Mouse (Mus musculus) cerebellum, adult 2 months (tissue): ENCODE results near the gene Gpr65.

ENCODE experiments used
- CTCF ChIP-seq: fragments of 200-500 bp; IDR thresholded peaks from 2 replicates; pipeline ENCODE4 v1.5.1; 2011; ENCODE audit warnings: low read depth, mild to moderate bottlenecking, control low read depth, low read length, moderate library complexity, borderline replicate concordance; ENCODE audit not compliant: insufficient read depth
- POLR2A ChIP-seq: fragments of 200-500 bp; IDR thresholded peaks from 2 replicates; pipeline ENCODE4 v1.6.1; 2011; ENCODE audit warnings: low read length, control low read depth, borderline replicate concordance; ENCODE audit not compliant: insufficient read depth

DNA sequence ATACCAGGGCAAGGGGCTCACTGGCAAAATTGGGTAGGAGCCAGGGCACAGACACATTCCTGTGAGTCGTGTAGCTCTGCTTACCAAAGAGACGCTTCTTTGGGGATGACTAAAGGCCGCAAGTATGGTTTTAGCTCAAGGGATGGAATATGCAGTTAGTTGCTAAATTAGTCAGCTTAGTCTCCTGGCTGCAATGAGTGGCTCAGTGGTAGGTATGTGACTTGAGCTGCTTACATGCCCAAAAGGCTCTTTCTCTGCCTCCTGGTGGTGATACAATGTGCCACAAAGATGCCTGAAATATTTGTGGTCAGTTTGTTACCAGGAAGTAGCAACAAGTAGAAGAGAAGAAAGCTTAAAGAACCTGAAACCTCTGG lies 15.0 kb downstream of the Gpr65 start:
- TF ChIP-seq POLR2A (no peak), CTCF (no peak)
